Mouse (Mus musculus) left cerebral cortex, adult 11 months (tissue): ENCODE measurements around the gene Kif1c.
"Not testable (repeated sequence)": the region's sequence is repeated elsewhere in the genome, so short reads cannot be mapped to it uniquely, and the experiment has no call there.

Experiments used
- DNase-seq: peaks from one replicate; pipeline ENCODE4 v3.0.0; 2022; ENCODE audit warnings: low spot score

The Kif1c gene

GRCm38 (mm10) chr11:70742581-70743459 is 42.5 kb downstream of the Kif1c start:
- no peak for DNase-seq

GRCm38 (mm10) chr11:70745636-70746035 is 45.3 kb downstream of the Kif1c start:
- DNase-seq = no peak

GRCm38 (mm10) chr11:70747876-70748545 is 47.7 kb downstream of the Kif1c start:
- DNase-seq = no peak

- no peak for DNase-seq
Observed at GRCm38 (mm10) chr11:70752337-70753017, 52.1 kb downstream of the Kif1c start.

- DNase-seq = no peak
Observed at GRCm38 (mm10) chr11:70753146-70753545, 52.8 kb downstream of the Kif1c start.

GRCm38 (mm10) chr11:70754476-70754875 is 54.1 kb downstream of the Kif1c start:
- DNase-seq = no peak

GRCm38 (mm10) chr11:70754958-70755357 is 54.6 kb downstream of the Kif1c start:
- no peak for DNase-seq

- no peak for DNase-seq
Observed at GRCm38 (mm10) chr11:70755645-70756044, 55.3 kb downstream of the Kif1c start.

GRCm38 (mm10) chr11:70760446-70760845 is 60.1 kb downstream of the Kif1c start:
- not testable (repeated sequence) for DNase-seq

GRCm38 (mm10) chr11:70762641-70763040 is 62.3 kb downstream of the Kif1c start:
- no peak for DNase-seq

GRCm38 (mm10) chr11:70763582-70763935 is 63.2 kb downstream of the Kif1c start:
- no peak for DNase-seq

GRCm38 (mm10) chr11:70763936-70764808 is 63.8 kb downstream of the Kif1c start, which contains the start of gene Zfp3:
Zfp3 (plus strand) TSS chr11:70764209.
- peak; percentile 78 for DNase-seq

- DNase-seq = no peak
Observed at GRCm38 (mm10) chr11:70765776-70766445, 65.6 kb downstream of the Kif1c start.

GRCm38 (mm10) chr11:70770804-70771203 is 70.5 kb downstream of the Kif1c start:
- DNase-seq = no peak

GRCm38 (mm10) chr11:70776830-70777571 is 76.7 kb downstream of the Kif1c start:
- DNase-seq = peak; percentile 50

- no peak for DNase-seq
Observed at GRCm38 (mm10) chr11:70777634-70778033, 77.3 kb downstream of the Kif1c start.

GRCm38 (mm10) chr11:70778058-70778457 is 77.7 kb downstream of the Kif1c start:
- DNase-seq = not testable (repeated sequence)
